Mouse (Mus musculus) heart, adult 2 months (tissue): Measurements from ENCODE around the gene Cib4. TPM values are rescaled to one million over a fixed set of nuclear protein-coding genes. Genes with fewer than 3 reads are reported as not detected.
A peak's percentile ranks its signal among the peaks of the same experiment; 100 is the strongest.

Experiments used
- DNase-seq, 2 experiments: peaks; one replicate each; pipeline ENCODE4 v3.0.0; 2021
- H3K27ac ChIP-seq: fragments of 200-600 bp; 2 replicates; pipeline ENCODE4 v1.8.1; 2022
- H3K27me3 ChIP-seq: fragments of 200-500 bp; 2 replicates; pipeline ENCODE4 v1.6.1; 2012; ENCODE audit warnings: mild to moderate bottlenecking, low read length, inconsistent platforms, mixed read lengths; ENCODE audit not compliant: control insufficient read depth, insufficient read depth
- H3K36me3 ChIP-seq: fragments of 200-500 bp; 2 replicates; pipeline ENCODE4 v1.6.1; 2012; ENCODE audit warnings: low read length, inconsistent platforms; ENCODE audit not compliant: control insufficient read depth, insufficient read depth
- H3K4me1 ChIP-seq: fragments of 200-500 bp; 2 replicates; pipeline ENCODE4 v1.6.1; 2011; ENCODE audit warnings: low read length; ENCODE audit not compliant: control insufficient read depth, insufficient read depth
- H3K4me3 ChIP-seq: fragments of 200-600 bp; 2 replicates; pipeline ENCODE4 v1.8.1; 2022
- H3K79me2 ChIP-seq: fragments of 200-500 bp; replicated peaks from 2 replicates; pipeline ENCODE4 v1.6.1; 2012; ENCODE audit warnings: mild to moderate bottlenecking, inconsistent platforms, low read length, moderate library complexity, mixed read lengths; ENCODE audit not compliant: control insufficient read depth, insufficient read depth
- H3K9ac ChIP-seq: fragments of 200-500 bp; 2 replicates; pipeline ENCODE4 v1.6.1; 2012; ENCODE audit warnings: low read depth, mild to moderate bottlenecking, control low read depth, inconsistent platforms, low read length, mixed read lengths
- CTCF ChIP-seq: fragments of 200-600 bp; IDR thresholded peaks from 2 replicates; pipeline ENCODE4 v1.8.1; 2022; ENCODE audit warnings: antibody characterized with exemption, mild to moderate bottlenecking, moderate library complexity
- EP300 ChIP-seq: fragments of 200-500 bp; IDR thresholded peaks from 2 replicates; pipeline ENCODE4 v1.6.1; 2011; ENCODE audit warnings: low read depth, low read length, control low read depth; ENCODE audit not compliant: insufficient read depth
- POLR2A ChIP-seq: fragments of 200-500 bp; IDR thresholded peaks from 2 replicates; pipeline ENCODE4 v1.6.1; 2011; ENCODE audit warnings: mild to moderate bottlenecking, low read depth, low read length, control low read depth; ENCODE audit not compliant: insufficient read depth
- WGBS: fragments of 180-500 bp; shearing (Covaris S2); methylation state at CpG from one replicate; pipeline ENCODE4 v1.1.7; 2018; 5-methylcytosine and 5-hydroxymethylcytosine counted together
- intact Hi-C: fragments of 180-260 bp; cut with DNase I; formaldehyde crosslinking; loops from one replicate; pipeline ENCODE4 v1.15.1; 2025
- polyA plus RNA-seq: library from polyadenylated mRNA; depleted of rRNA; stranded (reverse); fragments of >200 nt; gene quantifications from 2 replicates; pipeline ENCODE4 v1.2.3, GENCODE M21; 2012
- total RNA-seq, 2 experiments: library from RNA; stranded (reverse); gene quantifications; 2 replicates each; pipeline ENCODE4 v1.2.3; 2021

Gene Cib4
- total and polyA plus RNA-seq, 3 experiments: not detected

GRCm38 (mm10) chr5:30587681-30588300 lies 42.2 kb upstream of the Cib4 start, which contains the start of gene Kcnk3:
TSS of gene Kcnk3 (plus strand) at chr5:30588170.
- intact Hi-C loops: loop anchor here (2.0 to 5.0 kb wide), 2 partner anchors 17 to 70 kb away; no protein-coding TSS in a partner anchor
- Histone ChIP-seq H3K4me1 (peaks cover 8% of the 10 kb centered on the region; the same call in 1 of the 2 replicates), H3K27ac (peak within 1 kb of the TSS; percentile 87), H3K79me2 (no peaks in the 10 kb centered on the region), H3K9ac (peak within 1 kb of the TSS; percentile 84), H3K27me3 (peaks cover 2% of the 10 kb centered on the region; the same call in 1 of the 2 replicates), H3K4me3 (peak within 1 kb of the TSS; percentile 60), H3K36me3 (no peaks in the 10 kb centered on the region)
- DNase-seq: peak; percentile 80 to 83
- WGBS: 1% methylated on average over 40 of the region's 54 CpGs
- TF ChIP-seq CTCF: no peak
- no peak for TF ChIP-seq POLR2A
- no peak for TF ChIP-seq EP300

- Histone ChIP-seq H3K36me3 (no peaks in the 10 kb centered on the region), H3K9ac (no peak overlapping the region), H3K27ac (peak overlapping the region; percentile 87), H3K79me2 (no peaks in the 10 kb centered on the region), H3K4me3 (no peak overlapping the region), H3K4me1 (peaks cover 6% of the 10 kb centered on the region; the same call in 1 of the 2 replicates), H3K27me3 (peaks cover 2% of the 10 kb centered on the region; the same call in 1 of the 2 replicates)
- 17% methylated on average over 2 of the region's 2 CpGs for WGBS
- intact Hi-C loops: loop anchor here (5.0 kb wide), 1 partner anchor 70 kb away; no protein-coding TSS in a partner anchor
- DNase-seq: peak; percentile 39 to 78
- no peak for TF ChIP-seq CTCF
- TF ChIP-seq EP300: peak; percentile 42; the same call in 1 of the 2 replicates
- TF ChIP-seq POLR2A: no peak
These were observed 41.5 kb upstream of the Cib4 start for GRCm38 (mm10) chr5:30587101-30587500.

GRCm38 (mm10) chr5:30586616-30587015 lies 41.0 kb upstream of the Cib4 start:
- H3K79me2 ChIP-seq: no peaks in the 10 kb centered on the region
- intact Hi-C loops: loop anchor here (5.0 kb wide), 1 partner anchor 69 kb away; no protein-coding TSS in a partner anchor
- peak; percentile 80 for TF ChIP-seq EP300
- no peak for TF ChIP-seq CTCF
- 47% methylated on average over 3 of the region's 3 CpGs for WGBS
- H3K9ac ChIP-seq: no peak overlapping the region
- peaks cover 6% of the 10 kb centered on the region; the same call in 1 of the 2 replicates for H3K4me1 ChIP-seq
- peaks cover 2% of the 10 kb centered on the region; the same call in 1 of the 2 replicates for H3K27me3 ChIP-seq
- DNase-seq: peak in 1 of 2 experiments; percentile 39
- peak overlapping the region; percentile 87 for H3K27ac ChIP-seq
- H3K36me3 ChIP-seq: no peaks in the 10 kb centered on the region
- H3K4me3 ChIP-seq: no peak overlapping the region

GRCm38 (mm10) chr5:30582017-30582416 lies 36.4 kb upstream of the Cib4 start:
- no peaks in the 10 kb centered on the region for H3K27me3 ChIP-seq
- H3K4me1 ChIP-seq: peaks cover 5% of the 10 kb centered on the region; the same call in 1 of the 2 replicates
- WGBS: 44% methylated on average over 5 of the region's 5 CpGs
- peak overlapping the region; percentile 15; the same call in 1 of the 2 replicates for H3K27ac ChIP-seq
- DNase-seq: peak in 1 of 2 experiments; percentile 31
- intact Hi-C loops: no loop called here
- TF ChIP-seq POLR2A (no peak), CTCF (no peak), EP300 (no peak)
- no peaks in the 10 kb centered on the region for H3K36me3 ChIP-seq
- no peak overlapping the region for H3K4me3 ChIP-seq
- no peak overlapping the region; the same call in 1 of the 2 replicates for H3K9ac ChIP-seq
- no peaks in the 10 kb centered on the region for H3K79me2 ChIP-seq

- no peak for TF ChIP-seq CTCF
- no peak for TF ChIP-seq POLR2A
- TF ChIP-seq EP300: no peak
- DNase-seq: no peak
- no peaks in the 10 kb centered on the region for H3K27me3 ChIP-seq
- 69% methylated on average over 6 of the region's 6 CpGs for WGBS
- H3K27ac ChIP-seq: no peak overlapping the region
- peaks cover 2% of the 10 kb centered on the region; the same call in 1 of the 2 replicates for H3K4me1 ChIP-seq
- no peaks in the 10 kb centered on the region for H3K36me3 ChIP-seq
- no peak overlapping the region for H3K9ac ChIP-seq
- H3K79me2 ChIP-seq: no peaks in the 10 kb centered on the region
- intact Hi-C loops: no loop called here
- H3K4me3 ChIP-seq: no peak overlapping the region
These were observed 35.1 kb upstream of the Cib4 start for GRCm38 (mm10) chr5:30580725-30581124.

GRCm38 (mm10) chr5:30578445-30579080 lies 32.9 kb upstream of the Cib4 start:
- WGBS: 49% methylated on average over 6 of the region's 6 CpGs
- Histone ChIP-seq H3K79me2 (no peaks in the 10 kb centered on the region), H3K27ac (peak overlapping the region; percentile 88), H3K36me3 (no peaks in the 10 kb centered on the region), H3K4me3 (peak overlapping the region; percentile 10; the same call in 1 of the 2 replicates), H3K9ac (peak overlapping the region; percentile 1; the same call in 1 of the 2 replicates), H3K4me1 (peaks cover 4% of the 10 kb centered on the region; the same call in 1 of the 2 replicates), H3K27me3 (no peaks in the 10 kb centered on the region)
- DNase-seq: peak in 1 of 2 experiments; percentile 37
- TF ChIP-seq CTCF (no peak), EP300 (0 out of 2 replicates have a peak, but pooled peaks have one; percentile 20), POLR2A (0 out of 2 replicates have a peak, but pooled peaks have one; percentile 13)
- intact Hi-C loops: loop anchor here (5.0 kb wide), 1 partner anchor 39 kb away; no protein-coding TSS in a partner anchor
